ENCODE assay signal across 34 mouse cellular contexts in the genomic region with DNA sequence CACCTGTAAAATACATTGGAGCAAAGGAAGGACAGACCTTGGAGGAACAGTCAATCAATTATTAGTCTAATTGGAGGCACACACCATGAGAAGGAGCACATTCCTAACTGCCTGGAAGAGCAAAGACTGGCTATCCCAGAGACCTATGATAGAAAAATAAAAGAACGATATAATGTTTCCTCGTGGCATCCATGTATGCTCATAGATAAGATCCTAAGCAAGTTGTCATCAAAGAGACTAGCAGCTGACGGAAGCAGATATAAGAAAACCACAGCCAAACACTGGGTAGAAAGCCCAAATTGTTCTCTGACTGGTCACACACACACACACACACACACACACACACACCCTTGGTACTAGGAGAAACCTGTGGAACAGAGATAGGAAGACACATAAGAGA.
"Had no signal": no experiment of that assay in that cellular context is flagged by ENCODE, and none has a peak within 500 bp of the region (broad histone marks: within the 10 kb centered on the region; RNA-seq: fewer than 3 reads in every experiment).

No protein-coding gene starts in this region.

- H3K4me3 ChIP-seq: heart, embryonic 12.5 days; heart, embryonic 13.5 days; heart, embryonic 15.5 days; hindbrain, embryonic 10.5 days; hindbrain, embryonic 12.5 days; hindbrain, embryonic 13.5 days; hindbrain, embryonic 15.5 days; intestine, embryonic 15.5 days; kidney, embryonic 15.5 days; layer of hippocampus, adult 2 months; left cerebral cortex, adult 2 months had no signal

- H3K4me1 ChIP-seq: heart, embryonic 12.5 days; heart, embryonic 13.5 days; heart, embryonic 15.5 days; hindbrain, embryonic 10.5 days; hindbrain, embryonic 12.5 days; hindbrain, embryonic 13.5 days; hindbrain, embryonic 15.5 days; intestine, embryonic 15.5 days; kidney, embryonic 15.5 days had no signal

- H3K27ac ChIP-seq: heart, embryonic 13.5 days; heart, embryonic 15.5 days; hindbrain, embryonic 10.5 days; hindbrain, embryonic 12.5 days; hindbrain, embryonic 13.5 days; hindbrain, embryonic 14.5 days; hindbrain, embryonic 15.5 days; hindbrain, postnatal 0 days; intestine, embryonic 15.5 days; kidney, embryonic 15.5 days; kidney, postnatal 0 days; layer of hippocampus, adult 2 months; left cerebral cortex, adult 2 months had no signal

- ATAC-seq: hindbrain, embryonic 16.5 days; hindbrain, postnatal 0 days; inflammation-experienced regulatory T-cells, adult 6 months; intestine, embryonic 15.5 days; intestine, embryonic 16.5 days; intestine, postnatal 0 days had no signal

- H3K9me3 ChIP-seq: heart, embryonic 12.5 days; heart, embryonic 13.5 days; heart, embryonic 15.5 days; hindbrain, embryonic 10.5 days; hindbrain, embryonic 12.5 days; hindbrain, embryonic 13.5 days; hindbrain, embryonic 15.5 days; intestine, embryonic 15.5 days; kidney, embryonic 15.5 days had no signal

- DNase-seq: heart, postnatal 10 days; heart, postnatal 14 days; heart, postnatal 36 days; heart, postnatal 4 days; kidney, adult 11 months; kidney, adult 18-20 months; kidney, adult 2 months; kidney, adult 8-10 months; kidney, adult 9 months; kidney, postnatal 10 days; kidney, postnatal 14 days; kidney, postnatal 25 days; kidney, postnatal 36 days; kidney, postnatal 4 days; layer of hippocampus, adult 9-11 months; layer of hippocampus, postnatal 36 days had no signal

- H3K36me3 ChIP-seq: heart, embryonic 12.5 days; heart, embryonic 13.5 days; heart, embryonic 15.5 days; hindbrain, embryonic 10.5 days; hindbrain, embryonic 12.5 days; hindbrain, embryonic 13.5 days; hindbrain, embryonic 15.5 days; intestine, embryonic 15.5 days; kidney, embryonic 15.5 days had no signal

- H3K27me3 ChIP-seq: heart, embryonic 12.5 days; heart, embryonic 13.5 days; heart, embryonic 15.5 days; hindbrain, embryonic 12.5 days; hindbrain, embryonic 13.5 days; hindbrain, embryonic 15.5 days; intestine, embryonic 15.5 days; kidney, embryonic 15.5 days had no signal
